Mouse (Mus musculus): ENCODE data around the gene Ppm1g. TPM values are rescaled to one million over a fixed set of nuclear protein-coding genes. Genes with fewer than 3 reads are reported as not detected.

Ppm1g gene
- total RNA-seq, 2 experiments from 2014 or later = 77.5 to 87.1 TPM

Other genes starting within 250 kb of the Ppm1g start
- 10 to 100 TPM; 71.4 to 75.3 TPM for gene Atraid, start 172.4 kb downstream of the Ppm1g start, total RNA-seq (2021)
- 10 to 100 TPM; 11.8 to 18.0 TPM for gene Slc5a6, start 171.8 kb downstream of the Ppm1g start, total RNA-seq (2021)
- 10 to 100 TPM; 17.9 to 19.4 TPM for gene Cad, start 165.9 kb downstream of the Ppm1g start, total RNA-seq (2021)
- gene Dnajc5g, start 114.4 kb downstream of the Ppm1g start, total RNA-seq (2021) = not detected
- 100 to 1,000 TPM; 148 to 193 TPM for gene Slc30a3, start 112.5 kb downstream of the Ppm1g start, total RNA-seq (2021)
- 1 to 10 TPM; 1.9 to 2.0 TPM for gene Trim54, start 104.0 kb downstream of the Ppm1g start, total RNA-seq (2021)
- 1 to 10 TPM; 2.5 to 2.7 TPM for gene Ucn, start 81.9 kb downstream of the Ppm1g start, total RNA-seq (2021)
- 10 to 100 TPM; 40.5 to 49.8 TPM for gene Mpv17, start 66.4 kb downstream of the Ppm1g start, total RNA-seq (2021)
- 1 to 10 TPM; 3.3 TPM for gene Gm29609, start 40.8 kb downstream of the Ppm1g start, total RNA-seq (2021)
- 10 to 100 TPM; 54.9 to 57.2 TPM for gene Gtf3c2, start 40.5 kb downstream of the Ppm1g start, total RNA-seq (2021)
- gene Snx17, start 27.5 kb downstream of the Ppm1g start, total RNA-seq (2021) = 10 to 100 TPM; 72.2 to 77.1 TPM
- gene Eif2b4, start 27.3 kb downstream of the Ppm1g start, total RNA-seq (2021) = 10 to 100 TPM; 39.5 to 49.2 TPM
- 10 to 100 TPM; 27.2 to 31.1 TPM for gene Zfp513, start 18.4 kb downstream of the Ppm1g start, total RNA-seq (2021)
- 10 to 100 TPM; 72.9 to 75.8 TPM for gene Nrbp1, start 20.2 kb upstream of the Ppm1g start, total RNA-seq (2021)
- not detected for gene Gm9970, start 20.5 kb upstream of the Ppm1g start, total RNA-seq (2021)
- gene Krtcap3, start 31.0 kb upstream of the Ppm1g start, total RNA-seq (2021) = 1 to 10 TPM; 1.6 to 2.0 TPM
- 10 to 100 TPM; 82.8 to 93.9 TPM for gene Ift172, start 70.4 kb upstream of the Ppm1g start, total RNA-seq (2021)
- gene Fndc4, start 75.4 kb upstream of the Ppm1g start, total RNA-seq (2021) = 100 to 1,000 TPM; 124 to 147 TPM
- gene Gckr, start 76.8 kb upstream of the Ppm1g start, total RNA-seq (2021) = under 1 TPM; 0.11 to 0.30 TPM
- gene Zfp512, start 231.7 kb upstream of the Ppm1g start, total RNA-seq (2021) = 10 to 100 TPM; 46.1 to 49.1 TPM